Mouse (Mus musculus) gastrocnemius, postnatal 10 days (tissue): ENCODE data around the gene Sdsl. TPM values are rescaled to one million over a fixed set of nuclear protein-coding genes. Genes with fewer than 3 reads are reported as not detected.
A peak's percentile ranks its signal among the peaks of the same experiment; 100 is the strongest.
"Not testable (repeated sequence)": the region's sequence is repeated elsewhere in the genome, so short reads cannot be mapped to it uniquely, and the experiment has no call there.

Experiments used
- DNase-seq: peaks from one replicate; pipeline ENCODE4 v3.0.0; 2021; ENCODE audit warnings: mixed read lengths
- long read RNA-seq, 2 experiments: library from polyadenylated mRNA; stranded (forward); transcript quantifications; one replicate each; pipeline ENCODE4 v2.0.0; 2021
- total RNA-seq, 2 experiments: library from RNA; stranded (reverse); gene quantifications; 2 replicates each; pipeline ENCODE4 v1.2.3; 2021

Gene Sdsl
- total RNA-seq: 1 to 10 TPM in 1 of 2 experiments, under 1 TPM in 1; 0.26 to 1.2 TPM
- long read RNA-seq, experiment 1, partial matches to known transcripts: 3 of 3 reads
- long read RNA-seq, experiment 1, other reads (novel, unspliced or antisense): 0 of 3 reads
- long read RNA-seq, experiment 2, partial matches to known transcripts: 1 of 1 reads
- long read RNA-seq, experiment 2, other reads (novel, unspliced or antisense): 0 of 1 reads

DNA sequence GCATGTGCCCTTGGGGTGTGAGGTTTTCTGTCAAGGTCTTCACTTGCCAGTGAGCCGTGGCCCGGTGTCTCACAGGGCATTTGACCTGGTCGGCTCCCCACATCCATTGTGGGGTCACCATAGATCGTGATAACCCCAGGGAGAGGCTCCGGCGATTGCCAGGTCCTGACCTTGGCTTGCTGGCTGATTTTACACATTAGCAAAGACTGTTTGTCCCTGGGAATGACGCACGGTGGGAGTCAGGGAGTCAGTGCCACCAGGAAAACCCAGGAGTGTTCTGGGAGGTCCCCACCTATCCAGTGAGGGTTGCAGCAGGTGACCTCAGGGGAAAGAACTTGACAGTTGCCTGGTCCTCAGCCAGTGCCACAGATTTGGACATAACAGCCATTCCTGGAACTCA is at the start of gene Sdsl:
TSS of gene Sdsl (minus strand) at position 41 of the 400 bp plus-strand sequence.
- DNase-seq: no peak

GRCm38 (mm10) chr5:120517552-120517951 is 44.9 kb upstream of the Sdsl start:
- no peak for DNase-seq

- DNase-seq: no peak
Observed at GRCm38 (mm10) chr5:120516221-120516984, 43.8 kb upstream of the Sdsl start.

GRCm38 (mm10) chr5:120515451-120515850 is 42.8 kb upstream of the Sdsl start:
- no peak for DNase-seq

DNA sequence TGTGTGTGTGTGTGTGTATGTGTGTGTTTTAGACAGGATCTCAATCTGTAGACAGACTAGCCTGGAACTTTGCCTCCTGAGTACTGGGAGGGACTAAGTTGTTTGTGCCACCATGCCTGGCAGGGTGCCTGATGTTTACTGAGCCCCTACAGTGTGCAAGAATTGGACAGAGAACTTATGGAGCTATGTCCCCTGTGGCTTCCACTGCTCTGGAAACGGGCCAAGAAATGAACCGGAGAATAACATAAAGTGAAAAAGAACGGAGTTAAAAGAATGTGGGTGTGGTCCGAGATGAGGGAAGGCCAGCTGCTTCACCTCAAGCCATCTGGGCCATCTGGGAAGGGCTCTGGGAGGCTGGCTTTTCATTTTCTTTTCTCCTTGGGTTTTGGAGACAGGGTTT is 42.1 kb upstream of the Sdsl start:
- DNase-seq: no peak

DNA sequence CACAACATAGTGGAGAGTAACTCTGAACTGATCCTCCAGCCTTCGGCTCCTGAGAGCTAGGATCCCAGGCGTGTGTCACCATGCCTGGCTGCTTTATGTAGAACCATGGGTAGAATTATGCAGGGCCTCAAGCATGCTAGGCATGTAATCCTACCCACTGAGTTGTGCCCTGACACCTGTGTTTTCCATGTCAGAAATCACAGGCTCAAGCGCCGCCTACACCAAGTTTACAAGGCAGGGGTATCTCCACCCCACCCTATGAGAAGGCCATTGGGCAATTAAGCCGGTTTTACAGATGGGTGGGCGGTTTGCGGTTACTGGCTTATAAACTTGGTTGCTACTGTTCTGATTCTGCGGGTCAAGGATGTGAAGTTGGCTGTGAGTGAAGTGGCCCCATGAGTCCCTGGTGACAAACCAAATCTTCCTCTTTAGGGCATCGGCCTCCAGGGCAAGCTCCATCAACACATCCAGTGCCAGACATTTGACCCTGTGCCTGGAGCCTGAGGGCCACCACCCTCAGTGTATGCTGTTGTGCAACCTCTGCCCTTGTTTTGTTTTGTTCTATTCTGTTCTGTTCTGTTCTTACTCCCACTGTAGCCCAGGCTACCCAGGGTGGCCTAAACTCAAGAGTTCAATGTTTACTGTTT is 41.5 kb upstream of the Sdsl start:
- DNase-seq: no peak

- DNase-seq: no peak
Observed at GRCm38 (mm10) chr5:120512911-120513555, 40.4 kb upstream of the Sdsl start.

GRCm38 (mm10) chr5:120511643-120512220 is 39.1 kb upstream of the Sdsl start:
- DNase-seq: no peak

- DNase-seq: peak; percentile 98
Observed at GRCm38 (mm10) chr5:120510982-120511642, 38.5 kb upstream of the Sdsl start, which contains the start of gene Slc8b1. Gene Slc8b1 (plus strand): TSS chr5:120511168.

DNA sequence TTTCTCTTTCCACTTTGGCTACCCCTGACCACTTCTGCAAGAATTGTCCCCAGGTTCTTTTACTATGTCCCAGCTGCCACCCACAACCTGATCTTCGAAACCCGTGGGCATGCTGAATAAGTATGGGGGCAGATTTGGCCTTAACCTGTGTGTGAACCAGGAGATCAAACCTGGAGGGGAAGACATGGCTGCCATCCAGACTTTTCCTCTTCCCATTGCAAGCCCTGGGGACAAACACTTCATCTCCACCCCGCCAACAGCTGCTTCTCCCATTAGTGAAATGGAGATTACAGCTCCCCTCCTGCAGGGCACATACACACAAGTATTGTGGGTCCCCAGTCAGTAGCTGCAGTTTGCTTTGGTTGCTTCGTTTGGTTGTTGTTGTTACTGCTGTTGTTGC is 34.7 kb upstream of the Sdsl start:
- no peak for DNase-seq

DNA sequence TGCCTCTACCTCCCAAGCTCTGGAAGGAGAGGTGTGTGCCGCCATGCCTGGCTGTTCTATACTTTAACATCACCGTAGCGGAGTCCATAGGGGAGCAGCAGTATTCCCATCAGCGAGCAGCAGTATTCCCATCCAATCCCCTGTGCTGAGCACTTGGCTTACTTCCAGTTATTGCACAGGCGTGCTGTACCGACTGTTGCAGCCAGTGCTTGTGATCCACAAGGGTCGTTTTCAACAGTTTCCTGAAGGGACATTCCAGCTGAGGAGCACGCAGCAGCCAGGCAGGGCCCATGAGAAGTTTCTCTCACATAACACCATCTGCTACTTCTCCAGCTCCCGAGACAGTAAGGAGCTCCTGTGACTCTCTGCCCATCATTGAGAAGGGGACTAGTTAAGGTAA is 33.9 kb upstream of the Sdsl start:
- no peak for DNase-seq

- no peak for DNase-seq
Observed at GRCm38 (mm10) chr5:120505781-120506180, 33.2 kb upstream of the Sdsl start.

DNA sequence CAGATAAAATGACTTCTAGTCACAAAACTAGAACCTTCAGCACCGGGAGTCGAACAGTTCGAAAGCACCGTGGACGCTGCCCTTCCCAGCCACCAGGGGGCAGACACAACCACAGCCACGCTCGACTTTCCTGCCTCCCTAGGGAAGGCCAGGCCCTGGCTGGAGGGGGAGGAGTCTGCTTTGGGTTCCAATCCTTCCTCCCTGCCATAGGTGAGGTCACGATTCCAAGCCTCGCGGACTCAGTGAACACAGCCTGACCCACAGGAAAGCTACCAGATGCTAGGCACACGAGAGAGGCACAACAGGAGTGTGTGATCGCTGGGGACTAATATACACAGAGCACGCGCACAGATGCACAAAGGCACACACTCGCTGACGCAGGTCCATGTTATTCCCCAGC is 32.8 kb upstream of the Sdsl start:
- DNase-seq: peak; percentile 81

DNA sequence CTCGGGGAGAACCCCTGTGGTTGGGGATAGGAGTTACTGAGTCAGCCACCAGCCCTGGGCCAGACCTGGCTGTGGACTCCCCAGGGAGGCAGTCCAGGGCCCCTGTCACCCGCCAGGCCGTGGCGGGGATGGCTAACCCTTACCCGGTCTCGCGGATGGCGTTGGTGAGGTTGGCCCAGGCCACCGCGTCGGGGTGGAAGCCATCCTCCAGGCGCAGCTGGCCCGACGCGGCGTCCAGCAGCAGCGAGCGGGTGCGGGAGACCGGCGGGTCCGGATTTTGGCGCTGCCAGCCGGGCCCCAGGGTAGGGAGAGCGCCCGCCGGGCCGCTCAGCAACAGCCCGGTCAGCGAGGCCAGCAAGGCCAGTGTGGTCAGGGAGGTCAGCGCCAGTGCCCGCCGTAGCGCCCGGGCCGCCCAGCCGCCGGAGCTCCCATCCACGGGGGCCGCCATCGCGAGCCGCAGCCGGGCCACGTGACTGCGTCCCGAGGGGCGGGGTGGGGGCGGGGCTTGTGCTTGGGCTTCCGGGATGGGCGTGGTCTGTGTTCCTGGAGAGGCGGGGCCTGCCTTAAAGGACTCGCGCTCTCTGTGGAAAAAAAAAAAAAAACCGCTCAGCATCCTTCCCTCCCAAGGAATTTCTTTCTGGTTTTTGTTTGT is 30.7 kb upstream of the Sdsl start, which contains the start of gene Plbd2:
TSS of gene Plbd2 (minus strand) at position 482 of the 652 bp plus-strand sequence.
- peak; percentile 88 for DNase-seq

- no peak for DNase-seq
Observed at GRCm38 (mm10) chr5:120502675-120503143, 30.1 kb upstream of the Sdsl start.

DNA sequence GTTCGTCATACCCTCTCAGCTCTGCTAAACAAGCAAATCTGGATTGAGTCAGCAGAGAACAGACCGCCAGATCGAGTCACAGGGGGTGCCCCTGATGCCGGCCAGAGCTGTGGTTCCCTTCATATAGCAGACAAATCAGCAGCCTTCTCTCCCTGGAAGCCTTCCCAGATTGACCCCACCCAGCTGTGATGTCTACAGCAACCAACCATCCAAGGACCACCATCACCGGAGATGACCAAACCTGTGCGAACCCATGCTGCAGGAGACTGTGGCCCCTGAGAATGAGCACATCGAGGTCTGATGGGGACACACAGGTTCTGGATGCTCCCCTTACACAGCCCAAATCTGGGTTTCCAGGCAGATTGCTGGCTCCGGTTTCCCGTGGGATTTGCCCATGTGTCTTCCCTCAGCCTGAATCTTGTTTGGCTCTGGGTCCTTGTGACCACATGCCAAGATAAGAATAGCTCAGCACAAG is 29.6 kb upstream of the Sdsl start:
- DNase-seq: no peak

- not testable (repeated sequence) for DNase-seq
Observed at GRCm38 (mm10) chr5:120500609-120501008, 28.0 kb upstream of the Sdsl start.

DNA sequence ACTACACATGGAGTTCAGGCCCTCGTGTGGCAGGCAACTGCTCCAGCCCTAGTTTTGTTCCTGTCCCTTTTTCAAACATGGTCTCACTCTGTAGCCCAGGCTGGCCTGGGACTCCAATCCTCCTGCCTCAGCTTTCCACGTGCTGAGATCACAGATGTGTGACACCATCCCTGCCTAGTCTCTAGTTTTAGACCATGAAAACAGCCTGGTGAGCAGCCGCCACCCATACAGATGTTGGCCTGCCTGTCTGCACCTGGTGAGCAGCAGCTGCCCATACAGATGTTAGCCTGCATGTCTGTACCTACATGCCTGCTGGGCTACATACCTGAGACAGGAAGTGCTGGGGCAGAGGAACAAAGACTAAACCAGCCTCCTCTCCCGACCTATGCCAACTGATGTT is 26.6 kb upstream of the Sdsl start:
- no peak for DNase-seq

- no peak for DNase-seq
Observed at GRCm38 (mm10) chr5:120497071-120497470, 24.5 kb upstream of the Sdsl start.

- DNase-seq: no peak
Observed at GRCm38 (mm10) chr5:120495703-120496226, 23.2 kb upstream of the Sdsl start.
